ENCODE assay signal across 16 mouse cellular contexts in genomic region chr1:36160246-36160645, GRCm38 (mm10).
DNase-seq lines count a peak whose midpoint lies in the region; ATAC-seq lines count a peak whose summit lies in the region.
"Had no signal": no experiment of that assay in that cellular context is flagged by ENCODE, and none has a peak within 500 bp of the region (broad histone marks: within the 10 kb centered on the region; RNA-seq: fewer than 3 reads in every experiment).

No protein-coding gene starts in this region.

- ATAC-seq in inflammation-experienced regulatory T-cells, adult 6 months: peak; percentile 95
- ATAC-seq in intestine, embryonic 16.5 days: no peak

- H3K4me2 ChIP-seq in intestine, embryonic 16.5 days (ENCODE audit: low read depth, low read length): no peak overlapping the region
- H3K4me2 ChIP-seq: embryonic facial prominence, embryonic 15.5 days; hindbrain, embryonic 14.5 days; neural tube, embryonic 13.5 days had no signal

- peak; percentile 18 for DNase-seq in right cerebral cortex, adult 18-20 months
- DNase-seq in right cerebral cortex, postnatal 25 days: no peak
- DNase-seq in MN1 (ENCODE audit: low spot score): peak; percentile 29
- peak; percentile 76 to 78 for DNase-seq in thymus, postnatal 10 days (ENCODE audit: low spot score in 2 of 2)
- DNase-seq in layer of hippocampus, postnatal 25 days (ENCODE audit: extremely low spot score in 1 of 2, low spot score in 1 of 2): no peak
- no peak for DNase-seq in heart, adult 9 months (ENCODE audit: low spot score in 2 of 2)
- DNase-seq: adrenal gland, postnatal 25 days; cerebellum, adult 8-10 months; heart, adult 18-20 months; left cerebral cortex, postnatal 4 days; lung, adult 18-20 months had no signal

- no peak overlapping the region for H3K4me3 ChIP-seq in intestine, embryonic 16.5 days (ENCODE audit: low read length)
- H3K4me3 ChIP-seq: embryonic facial prominence, embryonic 15.5 days; neural tube, embryonic 13.5 days had no signal

- H3K27me3 ChIP-seq in intestine, embryonic 16.5 days (replicated peaks; ENCODE audit: control insufficient read depth, insufficient read depth, low read length): no peaks in the 10 kb centered on the region
- H3K27me3 ChIP-seq: embryonic facial prominence, embryonic 15.5 days; neural tube, embryonic 13.5 days had no signal

- WGBS in intestine, embryonic 16.5 days: 85% methylated on average over 8 of the region's 8 CpGs

- no peaks in the 10 kb centered on the region for H3K9me3 ChIP-seq in intestine, embryonic 16.5 days (ENCODE audit: control insufficient read depth, low read length)
- H3K9me3 ChIP-seq: embryonic facial prominence, embryonic 15.5 days; neural tube, embryonic 13.5 days had no signal

- no peak overlapping the region for H3K27ac ChIP-seq in intestine, embryonic 16.5 days (ENCODE audit: low read length)
- H3K27ac ChIP-seq: embryonic facial prominence, embryonic 15.5 days; hindbrain, embryonic 14.5 days; neural tube, embryonic 13.5 days had no signal

- peaks cover 19% of the 10 kb centered on the region for H3K36me3 ChIP-seq in intestine, embryonic 16.5 days (ENCODE audit: control insufficient read depth, insufficient read depth, low read length)

- no peak overlapping the region for H3K9ac ChIP-seq in intestine, embryonic 16.5 days (ENCODE audit: low read depth, low read length)
- H3K9ac ChIP-seq: embryonic facial prominence, embryonic 15.5 days; hindbrain, embryonic 14.5 days; neural tube, embryonic 13.5 days had no signal

- no peaks in the 10 kb centered on the region for H3K4me1 ChIP-seq in intestine, embryonic 16.5 days (ENCODE audit: control insufficient read depth, insufficient read depth, low read length)
- H3K4me1 ChIP-seq: neural tube, embryonic 13.5 days had no signal

Comparison
In these comparisons a context has a peak if more than half of its experiments do, and no peak if none do; other contexts are left out.
1. DNase-seq: peak in right cerebral cortex, adult 18-20 months (single experiment), MN1 (single experiment) and thymus, postnatal 10 days (2 of 2); none in right cerebral cortex, postnatal 25 days (single experiment), layer of hippocampus, postnatal 25 days (0 of 2) and heart, adult 9 months (0 of 2).